Mouse (Mus musculus) G1E (cell line): Measurements from ENCODE around the gene Flvcr2. TPM values are rescaled to one million over a fixed set of nuclear protein-coding genes. Genes with fewer than 3 reads are reported as not detected.

Experiments used
- ATAC-seq: 2 replicates; pipeline ENCODE4 v1.8.0; 2016; ENCODE audit warnings: mild to moderate bottlenecking; ENCODE audit not compliant: insufficient number of reproducible peaks, poor library complexity, low FRiP score, severe bottlenecking; ENCODE audit errors: extremely low read depth
- DNase-seq: peaks from one replicate; pipeline ENCODE4 v3.0.0; 2012; ENCODE audit warnings: low spot score
- H3K27me3 ChIP-seq: 2 replicates; pipeline ENCODE4 v1.6.1; 2012; ENCODE audit warnings: mild to moderate bottlenecking, low read length, inconsistent platforms; ENCODE audit not compliant: insufficient read depth
- H3K36me3 ChIP-seq: replicated peaks from 2 replicates; pipeline ENCODE3; 2012; ENCODE audit warnings: mild to moderate bottlenecking, inconsistent platforms
- H3K4me1 ChIP-seq: 2 replicates; pipeline ENCODE4 v1.6.1; 2012; ENCODE audit warnings: low read depth, low read length, inconsistent platforms, mixed read lengths; ENCODE audit not compliant: insufficient read depth
- H3K4me3 ChIP-seq: 2 replicates; pipeline ENCODE4 v1.5.1; 2012; ENCODE audit warnings: low read depth, mild to moderate bottlenecking, inconsistent platforms, low read length, moderate library complexity, mixed read lengths
- H3K9me3 ChIP-seq: replicated peaks from 2 replicates; pipeline ENCODE4 v1.6.1; 2012; ENCODE audit warnings: inconsistent platforms
- CTCF ChIP-seq: IDR thresholded peaks from 2 replicates; pipeline ENCODE4 v1.5.1; 2012; ENCODE audit warnings: low read depth, low read length, inconsistent platforms, mixed read lengths
- GATA1 ChIP-seq: IDR thresholded peaks from 2 replicates; pipeline ENCODE4 v1.6.1; 2012; ENCODE audit warnings: borderline replicate concordance, low read length, inconsistent platforms, mixed read lengths
- GATA2 ChIP-seq: IDR thresholded peaks from 2 replicates; pipeline ENCODE4 v1.6.1; 2012; ENCODE audit warnings: low read depth, low read length, inconsistent platforms, borderline replicate concordance
- POLR2AphosphoS5 ChIP-seq: IDR thresholded peaks from 2 replicates; pipeline ENCODE4 v1.6.1; 2012; ENCODE audit warnings: low read depth, low read length, inconsistent platforms; ENCODE audit not compliant: insufficient replicate concordance
- TAL1 ChIP-seq: conservative IDR thresholded peaks from 2 replicates; pipeline ENCODE4 v1.6.1; 2012; ENCODE audit warnings: low read depth, low read length, inconsistent platforms, mixed read lengths
- polyA plus RNA-seq: library from polyadenylated mRNA; stranded (reverse); fragments of >175 nt; gene quantifications from 2 replicates; pipeline ENCODE4 v1.2.3, GENCODE M21; 2012
- total RNA-seq, 2 experiments: library from RNA; stranded (forward) in 1 of 2; stranded (reverse) in 1 of 2; fragments of 200-1000 nt in 1 of 2; fragments of >200 nt in 1 of 2; fragmentation: Nextera tagmentation in 1 of 2; gene quantifications; 2 replicates each; pipeline ENCODE4 v1.2.3; 2014 to 2017

Gene Flvcr2
- total and polyA plus RNA-seq, 3 experiments, result 0.16 TPM; not detected in 2

DNA sequence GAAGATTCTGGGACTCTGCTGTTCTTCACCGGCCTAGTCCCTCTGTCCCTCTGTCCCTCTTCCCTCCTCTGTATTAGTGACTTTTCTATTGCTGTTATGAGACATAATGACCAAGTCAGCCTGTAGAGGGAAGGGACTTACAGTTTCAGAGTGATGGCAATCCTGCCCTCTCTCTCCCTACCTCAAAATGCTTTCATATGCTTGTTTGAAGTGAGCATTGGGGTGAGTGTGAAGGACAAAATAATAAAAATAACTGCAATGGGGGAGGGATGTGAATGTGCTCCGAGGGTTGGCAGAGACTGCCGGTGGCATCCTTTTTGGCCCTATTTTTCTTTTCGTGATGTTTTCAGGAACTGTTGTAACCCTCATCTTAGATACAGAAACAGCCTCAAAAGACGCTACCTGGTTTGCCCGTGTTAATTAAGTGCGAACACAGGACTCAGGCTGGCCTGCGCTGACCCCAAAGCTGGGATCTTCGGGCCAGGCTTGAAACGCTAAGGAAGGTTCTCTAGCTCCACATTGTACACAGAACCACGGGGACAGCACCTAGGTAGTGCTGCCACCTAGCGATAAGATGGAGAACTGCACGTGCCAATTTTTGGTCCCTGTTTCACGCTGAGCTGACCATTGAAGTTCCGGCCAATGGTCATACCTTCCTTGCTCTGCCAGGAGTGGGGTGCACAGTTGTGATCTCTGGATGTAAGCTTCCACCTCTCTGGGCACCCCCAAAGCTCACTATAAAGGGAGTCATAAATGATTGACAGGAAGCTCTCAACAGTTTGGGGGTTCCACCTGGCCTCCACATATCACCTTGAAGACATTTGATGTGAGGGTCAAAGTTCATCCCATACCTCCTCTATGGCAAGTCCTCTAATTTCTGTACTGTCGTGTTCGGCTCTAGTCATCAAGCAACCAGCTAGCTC is 17.1 kb upstream of the Flvcr2 start:
- Histone ChIP-seq H3K4me3 (no peak overlapping the region), H3K27me3 (peaks cover 4% of the 10 kb centered on the region), H3K4me1 (peaks cover 5% of the 10 kb centered on the region; the same call in 1 of the 2 replicates), H3K36me3 (no peaks in the 10 kb centered on the region), H3K9me3 (no peaks in the 10 kb centered on the region)
- DNase-seq (peak; percentile 57), ATAC-seq (no peak)
- no peak for TF ChIP-seq POLR2AphosphoS5
- TF ChIP-seq CTCF, result peak; percentile 100

- Histone ChIP-seq H3K36me3 (no peaks in the 10 kb centered on the region), H3K27me3 (peaks cover 9% of the 10 kb centered on the region), H3K4me1 (peaks cover 5% of the 10 kb centered on the region; the same call in 1 of the 2 replicates), H3K9me3 (no peaks in the 10 kb centered on the region), H3K4me3 (no peak overlapping the region)
- DNase-seq (no peak), ATAC-seq (no peak)
- TF ChIP-seq POLR2AphosphoS5 (no peak), GATA1 (no peak), TAL1 (no peak), GATA2 (no peak), CTCF (no peak)
These were observed 16.4 kb upstream of the Flvcr2 start for GRCm38 (mm10) chr12:85729945-85730290.

- DNase-seq, result no peak
- no peaks in the 10 kb centered on the region for H3K36me3 ChIP-seq
- H3K4me1 ChIP-seq, result no peaks in the 10 kb centered on the region
- H3K27me3 ChIP-seq, result peaks cover 18% of the 10 kb centered on the region
- TF ChIP-seq POLR2AphosphoS5 (no peak), CTCF (no peak), TAL1 (no peak), GATA1 (no peak), GATA2 (no peak)
- no peak overlapping the region for H3K4me3 ChIP-seq
- H3K9me3 ChIP-seq, result no peaks in the 10 kb centered on the region
- ATAC-seq, result no peak
These were observed 10.1 kb upstream of the Flvcr2 start for GRCm38 (mm10) chr12:85736203-85736602.

DNA sequence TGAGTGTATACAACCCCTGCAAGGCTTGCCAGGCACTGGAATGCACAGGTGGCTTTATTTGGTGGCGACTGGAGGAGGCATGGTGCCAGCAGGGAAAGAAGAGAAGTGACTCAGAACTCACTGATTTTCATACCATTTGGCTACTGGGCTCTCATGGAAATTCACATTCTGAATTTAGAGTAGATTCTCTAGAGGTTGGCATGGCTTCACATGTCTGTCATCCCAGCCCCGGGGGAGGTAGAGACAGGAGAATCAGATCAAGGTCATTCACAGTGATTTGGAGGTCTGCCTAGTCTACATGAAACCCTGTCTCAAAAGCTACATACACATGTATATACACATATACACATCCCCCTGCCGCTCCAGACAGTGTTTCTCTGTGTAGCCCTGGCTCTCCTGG is 9.4 kb upstream of the Flvcr2 start:
- DNase-seq, result no peak
- Histone ChIP-seq H3K9me3 (no peaks in the 10 kb centered on the region), H3K27me3 (peaks cover 18% of the 10 kb centered on the region), H3K4me1 (no peaks in the 10 kb centered on the region), H3K36me3 (no peaks in the 10 kb centered on the region), H3K4me3 (no peak overlapping the region)
- TF ChIP-seq GATA2 (no peak), POLR2AphosphoS5 (no peak), TAL1 (no peak), CTCF (no peak), GATA1 (no peak)
- no peak for ATAC-seq

DNA sequence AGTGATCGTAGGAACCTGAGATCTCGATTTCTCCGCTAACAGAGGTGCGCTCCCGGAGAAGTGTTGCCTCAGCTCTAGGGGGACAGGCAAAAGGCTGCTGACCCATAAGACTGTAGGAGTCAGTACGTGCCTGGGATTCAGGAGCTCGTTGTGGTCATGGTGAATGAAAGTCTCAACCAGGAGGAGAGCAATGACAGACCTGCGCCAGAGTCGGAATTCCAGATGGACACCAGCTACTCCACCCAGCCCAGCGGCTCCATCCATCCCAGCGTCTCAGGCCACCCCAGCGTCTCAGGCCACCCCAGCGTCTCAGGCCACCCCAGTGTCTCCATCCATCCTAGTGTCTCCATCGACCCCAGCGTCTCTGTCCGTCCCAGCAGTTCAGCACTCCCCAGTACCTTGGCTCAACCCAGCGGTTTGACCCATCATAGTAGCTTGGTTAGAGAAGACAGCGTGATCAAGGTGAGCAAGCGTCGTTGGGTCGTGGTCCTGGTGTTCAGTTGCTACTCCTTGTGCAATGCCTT is 419 bp downstream of the Flvcr2 start:
- Histone ChIP-seq H3K4me3 (no peak overlapping the region), H3K36me3 (no peaks in the 10 kb centered on the region), H3K27me3 (peaks cover 27% of the 10 kb centered on the region; the same call in 1 of the 2 replicates), H3K4me1 (no peaks in the 10 kb centered on the region), H3K9me3 (no peaks in the 10 kb centered on the region)
- TF ChIP-seq CTCF, result no peak
- TF ChIP-seq POLR2AphosphoS5, result no peak
- DNase-seq, result no peak
- no peak for ATAC-seq

DNA sequence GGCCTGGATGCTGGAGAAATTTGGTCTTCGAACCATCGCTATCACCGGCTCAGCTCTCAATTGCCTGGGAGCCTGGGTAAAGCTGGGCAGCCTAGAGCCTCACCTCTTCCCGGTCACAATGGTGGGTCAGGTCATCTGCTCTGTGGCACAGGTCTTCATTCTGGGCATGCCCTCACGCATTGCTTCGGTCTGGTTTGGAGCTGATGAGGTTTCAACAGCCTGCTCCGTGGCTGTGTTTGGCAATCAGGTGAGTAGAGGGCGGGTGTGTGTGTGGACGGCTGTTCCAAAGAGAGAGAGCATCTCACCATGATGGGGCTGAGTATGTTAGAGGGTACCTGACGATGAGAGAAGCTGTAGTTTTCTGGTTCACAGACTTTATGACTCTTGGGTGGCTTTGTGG is 1.0 kb downstream of the Flvcr2 start:
- DNase-seq (no peak), ATAC-seq (no peak)
- Histone ChIP-seq H3K4me1 (no peaks in the 10 kb centered on the region), H3K36me3 (no peaks in the 10 kb centered on the region), H3K4me3 (no peak overlapping the region), H3K27me3 (peaks cover 27% of the 10 kb centered on the region; the same call in 1 of the 2 replicates), H3K9me3 (no peaks in the 10 kb centered on the region)
- no peak for TF ChIP-seq POLR2AphosphoS5
- no peak for TF ChIP-seq GATA2
- TF ChIP-seq GATA1, result no peak
- TF ChIP-seq TAL1, result no peak
- no peak for TF ChIP-seq CTCF
